Mouse (Mus musculus): ENCODE data around the gene Tmigd3.

DNA sequence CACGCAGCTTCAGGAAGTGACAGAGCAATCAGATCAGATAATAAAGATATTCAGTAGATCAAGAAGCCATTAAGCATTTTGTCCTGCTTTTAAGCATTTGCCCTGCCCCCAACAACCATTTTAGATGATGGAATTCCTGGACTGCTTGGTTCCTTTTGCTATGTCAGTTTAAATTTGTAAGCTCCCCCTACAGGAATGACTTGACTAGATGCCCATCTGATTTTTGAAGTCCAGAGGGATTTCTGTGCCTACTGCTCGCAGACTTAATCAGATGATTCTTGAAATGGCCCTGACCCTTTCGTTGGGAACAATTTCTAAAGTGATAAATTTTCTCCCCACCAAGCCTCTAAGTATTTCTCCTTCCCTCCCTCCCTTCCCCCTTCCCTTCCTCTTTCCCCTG lies 1.9 kb downstream of the Tmigd3 start:
- TF ChIP-seq CTCF (conservative IDR thresholded peaks at IDR 0.05; ENCODE audit: low read length) (no peak), POU5F1 (IDR thresholded peaks at IDR 0.05; ENCODE audit: borderline replicate concordance, low read length) (no peak)
